Mouse (Mus musculus) ES-E14 (cell line): ENCODE results near the gene Aaed1.

Experiments used
- CHD2 ChIP-seq: IDR thresholded peaks from 2 replicates; pipeline ENCODE4 v1.6.1; 2014; ENCODE audit warnings: mild to moderate bottlenecking, low read depth, low read length, inconsistent platforms
- MAFK ChIP-seq: IDR thresholded peaks from 2 replicates; pipeline ENCODE4 v1.6.1; 2014; ENCODE audit warnings: mild to moderate bottlenecking, low read depth, low read length, inconsistent platforms; ENCODE audit not compliant: insufficient read depth
- ZC3H11A ChIP-seq: IDR thresholded peaks from 2 replicates; pipeline ENCODE4 v1.6.1; 2012; ENCODE audit warnings: low read depth, mild to moderate bottlenecking, inconsistent platforms, low read length, borderline replicate concordance
- ZNF384 ChIP-seq: IDR thresholded peaks from 2 replicates; pipeline ENCODE4 v1.6.1; 2012; ENCODE audit warnings: low read depth, low read length, inconsistent platforms

- no peak for TF ChIP-seq MAFK
- no peak for TF ChIP-seq ZC3H11A
- no peak for TF ChIP-seq CHD2
- no peak for TF ChIP-seq ZNF384
Measured at GRCm38 (mm10) chr13:64359702-64360101, 47.2 kb upstream of the Aaed1 start.
